8 mouse cellular contexts compared by ENCODE assay signal in genomic region chr6:112484316-112484715, GRCm38 (mm10). TPM values are rescaled to one million over a fixed set of nuclear protein-coding genes. Genes with fewer than 3 reads are reported as not detected.
A peak's percentile ranks its signal among the peaks of the same experiment; 100 is the strongest.
DNase-seq lines count a peak whose midpoint lies in the region; ATAC-seq and TF ChIP-seq lines count a peak whose summit lies in the region.

No protein-coding gene starts in this region.

- no peak overlapping the region for H3K4me3 ChIP-seq in heart, embryonic 11.5 days (ENCODE audit: low read depth, low read length)
- no peak overlapping the region for H3K4me3 ChIP-seq in limb, embryonic 13.5 days
- H3K4me3 ChIP-seq in small intestine, adult 2 months (ENCODE audit: low read depth, low read length), result no peak overlapping the region

- TF ChIP-seq POLR2A in small intestine, adult 2 months (IDR thresholded peaks at IDR 0.05; ENCODE audit: low read depth, low read length), result no peak

- H3K4me1 ChIP-seq in heart, embryonic 11.5 days (ENCODE audit: control insufficient read depth, insufficient read depth, low read length), result peaks cover 6% of the 10 kb centered on the region
- peaks cover 13% of the 10 kb centered on the region for H3K4me1 ChIP-seq in limb, embryonic 13.5 days
- peaks cover 5% of the 10 kb centered on the region for H3K4me1 ChIP-seq in small intestine, adult 2 months (ENCODE audit: control insufficient read depth, insufficient read depth, insufficient read length, low read length)

- intact Hi-C loops in heart, postnatal 14 days (cut with DNase I), result loop anchor here (1.0 kb wide), 3 partner anchors 77 to 277 kb away; no protein-coding TSS in a partner anchor

- TF ChIP-seq CTCF in small intestine, adult 2 months (IDR thresholded peaks at IDR 0.05; ENCODE audit: extremely low read depth, insufficient read length, insufficient replicate concordance, low read depth, low read length), result peak; percentile 61; the same call in 1 of the 2 replicates

- H3K27ac ChIP-seq in heart, embryonic 11.5 days (ENCODE audit: low read depth, low read length), result no peak overlapping the region
- no peak overlapping the region for H3K27ac ChIP-seq in limb, embryonic 13.5 days
- no peak overlapping the region for H3K27ac ChIP-seq in small intestine, adult 2 months (ENCODE audit: insufficient read depth, low read depth, low read length)

- no peaks in the 10 kb centered on the region for H3K36me3 ChIP-seq in heart, embryonic 11.5 days (ENCODE audit: control insufficient read depth, insufficient read depth, low read length)
- H3K36me3 ChIP-seq in limb, embryonic 13.5 days, result no peaks in the 10 kb centered on the region
- H3K36me3 ChIP-seq in small intestine, adult 2 months (ENCODE audit: control insufficient read depth, insufficient read depth, low read length), result no peaks in the 10 kb centered on the region

- H3K9ac ChIP-seq in heart, embryonic 11.5 days (ENCODE audit: low read depth, low read length), result no peak overlapping the region
- no peak overlapping the region for H3K9ac ChIP-seq in limb, embryonic 13.5 days

- H3K9me3 ChIP-seq in heart, embryonic 11.5 days (replicated peaks; ENCODE audit: control insufficient read depth, low read length), result no peaks in the 10 kb centered on the region
- no peaks in the 10 kb centered on the region for H3K9me3 ChIP-seq in limb, embryonic 13.5 days

- H3K4me2 ChIP-seq in heart, embryonic 11.5 days, result no peak overlapping the region
- 0 out of 2 replicates have a peak overlapping the region, but pooled peaks have one; percentile 19 for H3K4me2 ChIP-seq in limb, embryonic 13.5 days (replicated peaks)

- WGBS in heart, embryonic 11.5 days (ENCODE audit: insufficient replicate concordance), result 0% methylated on average over 4 of the region's 4 CpGs
- 2% methylated on average over 4 of the region's 4 CpGs for WGBS in limb, embryonic 13.5 days
- 2% methylated on average over 4 of the region's 4 CpGs for WGBS in small intestine, adult 2 months

- no peak for ATAC-seq in heart, embryonic 11.5 days (replicated peaks; ENCODE audit: insufficient number of reproducible peaks, low FRiP score, low TSS enrichment)
- ATAC-seq in limb, embryonic 13.5 days (ENCODE audit: low FRiP score, low read depth), result no peak

- peak; percentile 59 to 72 for DNase-seq in heart, postnatal 14 days
- DNase-seq in B cell, adult 2 months, result peak; percentile 7 to 15
- peak; percentile 43 for DNase-seq in R1 (ENCODE audit: low read depth, low spot score)
- peak; percentile 71 for DNase-seq in heart, postnatal 4 days
- no peak for DNase-seq in spleen, postnatal 14 days (ENCODE audit: low spot score in 2 of 2)

- H3K27me3 ChIP-seq in heart, embryonic 11.5 days (ENCODE audit: control insufficient read depth, insufficient read depth, low read length), result peaks cover 40% of the 10 kb centered on the region
- peaks cover 62% of the 10 kb centered on the region for H3K27me3 ChIP-seq in limb, embryonic 13.5 days
- H3K27me3 ChIP-seq in small intestine, adult 2 months (ENCODE audit: control insufficient read depth, insufficient read depth, low read length), result peaks cover 9% of the 10 kb centered on the region; the same call in 1 of the 2 replicates

RNA-seq across cellular contexts. Expression of gene Oxtr, which starts 5.4 kb away (rescaled TPM):
- total RNA-seq in heart, postnatal 14 days (2021), result under 1 TPM; 0.15 to 0.19 TPM
- polyA plus RNA-seq in heart, embryonic 11.5 days (2014; fragmentation: Nextera tagmentation; extraction: Ambion mirVana), result 0.13 and 0.26 TPM in 2 replicates
- under 1 TPM; 0.07 to 0.14 TPM for total RNA-seq in heart, postnatal 4 days (2021)
- polyA plus RNA-seq in limb, embryonic 13.5 days (2015; fragmentation: Nextera tagmentation; extraction: Ambion mirVana), result 0.28 and 0.42 TPM in 2 replicates
- polyA plus RNA-seq in small intestine, adult 2 months (2012; rRNA removed), result 0.08 and 0.11 TPM in 2 replicates

RNA-seq across cellular contexts. Expression of gene Cav3, which starts 25.0 kb away (rescaled TPM):
- total RNA-seq in heart, postnatal 14 days (2021), result 100 to 1,000 TPM; 131 to 137 TPM
- polyA plus RNA-seq in heart, embryonic 11.5 days (2014; fragmentation: Nextera tagmentation; extraction: Ambion mirVana), result 59.6 and 64.9 TPM in 2 replicates
- total RNA-seq in heart, postnatal 4 days (2021), result 100 to 1,000 TPM; 154 to 182 TPM
- polyA plus RNA-seq in limb, embryonic 13.5 days (2015; fragmentation: Nextera tagmentation; extraction: Ambion mirVana), result 7.8 and 9.3 TPM in 2 replicates
- 1.5 and 2.3 TPM in 2 replicates for polyA plus RNA-seq in small intestine, adult 2 months (2012; rRNA removed)

Comparison
In these comparisons a context has a peak if more than half of its experiments do, and no peak if none do; other contexts are left out.
1. DNase-seq: peak in heart, postnatal 14 days (2 of 2), B cell, adult 2 months (2 of 2), R1 (single experiment) and heart, postnatal 4 days (single experiment); none in spleen, postnatal 14 days (0 of 2).